Mouse (Mus musculus) liver, embryonic 13.5 days (tissue): ENCODE data around the gene Ttc39a. TPM values are rescaled to one million over a fixed set of nuclear protein-coding genes. Genes with fewer than 3 reads are reported as not detected.

Source experiments
- ATAC-seq: fragments of 200-750 bp; cut with Nextera tagmentation; 2 replicates; pipeline ENCODE4 v1.8.0; 2017; ENCODE audit warnings: low read depth, mild to moderate bottlenecking, moderate number of reproducible peaks, moderate library complexity
- DNase-seq: peaks from one replicate; pipeline ENCODE4 v3.0.0; 2022
- H3K27ac ChIP-seq: fragments of 300-500 bp; sonication (generic); 2 replicates; pipeline ENCODE4 v1.5.1; 2015; ENCODE audit warnings: moderate library complexity, mild to moderate bottlenecking, inconsistent platforms
- H3K27me3 ChIP-seq: fragments of 300-500 bp; sonication (generic); 2 replicates; pipeline ENCODE4 v1.6.1; 2015; ENCODE audit warnings: mild to moderate bottlenecking, inconsistent platforms
- H3K36me3 ChIP-seq: fragments of 300-500 bp; sonication (generic); 2 replicates; pipeline ENCODE4 v1.6.1; 2015; ENCODE audit warnings: mild to moderate bottlenecking, inconsistent platforms
- H3K4me1 ChIP-seq: fragments of 300-500 bp; sonication (generic); replicated peaks from 2 replicates; pipeline ENCODE4 v1.6.1; 2015; ENCODE audit warnings: inconsistent platforms
- H3K4me2 ChIP-seq: fragments of 300-500 bp; sonication (generic); 2 replicates; pipeline ENCODE4 v1.6.1; 2015; ENCODE audit warnings: inconsistent platforms, mild to moderate bottlenecking, moderate library complexity
- H3K4me3 ChIP-seq: fragments of 300-500 bp; sonication (generic); replicated peaks from 2 replicates; pipeline ENCODE4 v1.5.1; 2015; ENCODE audit warnings: mild to moderate bottlenecking, inconsistent platforms
- H3K9ac ChIP-seq: fragments of 300-500 bp; sonication (generic); 2 replicates; pipeline ENCODE4 v1.6.1; 2015; ENCODE audit warnings: mild to moderate bottlenecking, inconsistent platforms
- H3K9me3 ChIP-seq: fragments of 300-500 bp; sonication (generic); replicated peaks from 2 replicates; pipeline ENCODE4 v1.6.1; 2016; ENCODE audit warnings: inconsistent platforms
- WGBS: fragments of 180-500 bp; shearing (Covaris S2); methylation state at CpG from one replicate; pipeline ENCODE4 v1.1.7; 2015; ENCODE audit not compliant: insufficient replicate concordance; 5-methylcytosine and 5-hydroxymethylcytosine counted together
- polyA plus RNA-seq: library from polyadenylated mRNA; unstranded; fragments of >200 nt; fragmentation: Nextera tagmentation; extraction: Ambion mirVana; gene quantifications from 2 replicates; pipeline ENCODE4 v1.2.1, GENCODE M21; 2015

Ttc39a gene
- polyA plus RNA-seq, 1 experiment from 2014 or later: 14.2 TPM

DNA sequence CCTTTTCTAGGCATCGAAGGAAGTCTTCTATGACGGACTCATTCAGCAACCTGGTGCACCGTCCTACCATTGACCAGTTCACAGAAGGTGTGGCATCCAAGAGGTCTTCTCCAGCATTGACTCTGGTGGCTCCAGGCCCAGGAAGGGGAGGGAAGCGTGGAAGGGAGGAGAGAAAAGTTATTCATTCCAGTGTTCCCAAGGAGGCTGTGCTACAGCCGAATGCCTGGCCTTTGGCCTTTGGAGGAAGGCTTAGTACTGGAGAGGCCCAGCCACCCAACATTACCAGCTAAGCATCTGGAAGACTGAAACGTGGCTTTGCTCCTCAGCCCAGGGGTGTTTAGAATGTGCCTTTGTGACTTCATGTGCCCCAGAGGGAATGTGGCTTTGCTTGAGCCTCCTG, 16.0 kb downstream of the Ttc39a start:
- Histone ChIP-seq H3K9me3 (no peaks in the 10 kb centered on the region), H3K4me3 (no peak overlapping the region), H3K27me3 (no peaks in the 10 kb centered on the region), H3K36me3 (0 out of 2 replicates have a peak, but pooled peaks cover 4% of the 10 kb centered on the region), H3K4me2 (no peak overlapping the region), H3K27ac (no peak overlapping the region), H3K4me1 (peaks cover 29% of the 10 kb centered on the region), H3K9ac (no peak overlapping the region)
- no peak for ATAC-seq
- 80% methylated on average over 6 of the region's 6 CpGs for WGBS
- DNase-seq: no peak

DNA sequence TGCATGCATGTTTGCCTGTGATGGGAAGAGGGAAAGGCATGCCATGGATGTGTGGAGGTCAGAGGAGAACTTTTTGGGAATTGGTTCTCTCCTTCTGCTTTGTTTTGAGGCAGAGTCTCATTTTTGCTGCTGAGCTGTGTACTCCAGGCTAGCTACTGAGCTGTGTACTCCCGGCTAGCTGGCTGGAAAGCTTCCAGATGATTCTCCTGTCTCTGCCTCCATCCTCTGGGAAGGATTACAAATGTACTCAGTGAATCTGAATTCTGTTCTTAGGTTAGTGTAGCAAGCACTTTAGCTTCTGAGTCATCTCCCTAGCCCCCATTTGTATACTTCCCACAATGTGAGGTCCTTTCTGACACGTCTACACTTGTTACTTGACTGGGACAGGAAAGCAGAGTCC, 17.0 kb downstream of the Ttc39a start:
- 0 out of 2 replicates have a peak, but pooled peaks cover 3% of the 10 kb centered on the region for H3K27me3 ChIP-seq
- WGBS: 48% methylated on average over 2 of the region's 2 CpGs

DNA sequence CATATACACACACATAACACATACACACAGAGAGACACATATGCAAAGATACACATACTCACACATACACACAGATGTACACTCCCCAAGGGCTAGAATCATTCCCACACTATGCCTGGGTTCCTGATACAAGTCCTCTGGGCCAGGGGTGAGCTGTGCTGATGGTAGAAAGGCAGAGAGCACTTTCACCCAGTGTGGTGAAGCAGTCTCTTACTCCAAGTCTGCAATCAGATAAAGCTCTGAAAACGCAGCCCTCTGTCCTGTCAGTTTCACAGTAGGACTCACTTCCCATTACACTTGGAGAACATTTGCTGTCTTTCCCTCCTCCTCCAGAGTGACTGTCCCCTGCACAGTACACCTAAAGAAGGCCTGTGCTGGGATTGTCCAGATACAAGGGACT, 20.6 kb downstream of the Ttc39a start:
- ATAC-seq (no peak), DNase-seq (no peak)
- peaks cover 26% of the 10 kb centered on the region for H3K4me1 ChIP-seq
- H3K27me3 ChIP-seq: 0 out of 2 replicates have a peak, but pooled peaks cover 3% of the 10 kb centered on the region
- H3K9ac ChIP-seq: no peak overlapping the region
- WGBS: 8% methylated on average over 1 of the region's 1 CpGs
- H3K9me3 ChIP-seq: no peaks in the 10 kb centered on the region
- H3K4me3 ChIP-seq: no peak overlapping the region
- no peak overlapping the region for H3K27ac ChIP-seq
- no peak overlapping the region for H3K4me2 ChIP-seq
- 0 out of 2 replicates have a peak, but pooled peaks cover 3% of the 10 kb centered on the region for H3K36me3 ChIP-seq

More for the DNA sequence above, 17.0 kb downstream of the Ttc39a start:
- H3K4me3 ChIP-seq: no peak overlapping the region
- H3K27ac ChIP-seq: no peak overlapping the region
- H3K9me3 ChIP-seq: no peaks in the 10 kb centered on the region
- H3K4me2 ChIP-seq: no peak overlapping the region
- peaks cover 27% of the 10 kb centered on the region for H3K4me1 ChIP-seq
- no peak for DNase-seq
- H3K36me3 ChIP-seq: 0 out of 2 replicates have a peak, but pooled peaks cover 4% of the 10 kb centered on the region
- no peak for ATAC-seq
- no peak overlapping the region for H3K9ac ChIP-seq

DNA sequence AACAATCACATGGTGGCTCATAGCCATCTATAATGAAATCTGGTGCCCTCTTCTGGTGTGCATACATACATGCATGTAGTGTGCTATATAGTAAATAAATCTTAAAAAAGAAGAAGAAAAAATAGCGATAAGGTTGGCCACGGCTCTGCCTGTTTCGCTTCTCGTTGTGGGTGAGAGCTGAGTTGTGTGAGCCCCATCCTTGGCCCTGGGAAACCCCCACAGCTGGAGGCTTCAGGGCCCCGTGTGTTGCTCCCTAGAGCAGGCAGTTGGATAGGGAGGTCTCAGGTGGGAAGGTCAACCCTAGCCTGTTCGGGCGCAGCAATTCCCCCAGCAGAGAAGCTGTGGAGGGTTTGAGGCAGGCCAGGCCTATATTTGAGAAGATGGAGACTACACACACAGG, 23.8 kb downstream of the Ttc39a start:
- peak overlapping the region; percentile 44; the same call in 1 of the 2 replicates for H3K27ac ChIP-seq
- no peak for ATAC-seq
- WGBS: 82% methylated on average over 7 of the region's 7 CpGs

DNA sequence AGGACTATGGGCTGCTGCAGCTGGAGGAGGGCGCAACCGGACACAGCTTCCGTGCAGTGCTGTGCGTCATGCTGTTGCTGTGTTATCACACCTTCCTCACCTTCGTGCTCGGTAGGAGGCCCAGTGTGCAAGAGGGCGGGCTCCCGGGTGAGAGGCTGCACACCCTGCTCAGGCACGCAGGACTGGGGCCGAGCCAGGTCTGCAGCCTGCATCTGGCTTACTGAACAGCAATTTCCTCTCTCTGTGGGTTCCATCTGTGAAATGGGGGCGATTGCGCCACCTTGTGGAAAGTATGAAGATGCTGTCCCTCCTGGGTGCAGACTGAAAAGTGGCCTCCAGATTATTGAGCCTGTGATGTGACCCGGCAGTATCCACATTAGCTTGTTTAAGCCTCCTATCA, 24.4 kb downstream of the Ttc39a start:
- H3K4me2 ChIP-seq: peak overlapping the region; percentile 27
- no peaks in the 10 kb centered on the region for H3K9me3 ChIP-seq
- DNase-seq (peak; percentile 63), ATAC-seq (peak; percentile 82)
- H3K4me1 ChIP-seq: peaks cover 42% of the 10 kb centered on the region
- no peak overlapping the region; the same call in 1 of the 2 replicates for H3K4me3 ChIP-seq
- 29% methylated on average over 13 of the region's 13 CpGs for WGBS
- H3K27me3 ChIP-seq: 0 out of 2 replicates have a peak, but pooled peaks cover 3% of the 10 kb centered on the region
- H3K9ac ChIP-seq: peak overlapping the region; percentile 18
- no peaks in the 10 kb centered on the region for H3K36me3 ChIP-seq
- H3K27ac ChIP-seq: peak overlapping the region; percentile 44

More for the DNA sequence above, 23.8 kb downstream of the Ttc39a start:
- Histone ChIP-seq H3K9ac (peak overlapping the region; percentile 18), H3K36me3 (no peaks in the 10 kb centered on the region), H3K9me3 (no peaks in the 10 kb centered on the region), H3K4me2 (peak overlapping the region; percentile 27; the same call in 1 of the 2 replicates), H3K4me1 (peaks cover 46% of the 10 kb centered on the region), H3K4me3 (no peak overlapping the region), H3K27me3 (0 out of 2 replicates have a peak, but pooled peaks cover 3% of the 10 kb centered on the region)
- no peak for DNase-seq

DNA sequence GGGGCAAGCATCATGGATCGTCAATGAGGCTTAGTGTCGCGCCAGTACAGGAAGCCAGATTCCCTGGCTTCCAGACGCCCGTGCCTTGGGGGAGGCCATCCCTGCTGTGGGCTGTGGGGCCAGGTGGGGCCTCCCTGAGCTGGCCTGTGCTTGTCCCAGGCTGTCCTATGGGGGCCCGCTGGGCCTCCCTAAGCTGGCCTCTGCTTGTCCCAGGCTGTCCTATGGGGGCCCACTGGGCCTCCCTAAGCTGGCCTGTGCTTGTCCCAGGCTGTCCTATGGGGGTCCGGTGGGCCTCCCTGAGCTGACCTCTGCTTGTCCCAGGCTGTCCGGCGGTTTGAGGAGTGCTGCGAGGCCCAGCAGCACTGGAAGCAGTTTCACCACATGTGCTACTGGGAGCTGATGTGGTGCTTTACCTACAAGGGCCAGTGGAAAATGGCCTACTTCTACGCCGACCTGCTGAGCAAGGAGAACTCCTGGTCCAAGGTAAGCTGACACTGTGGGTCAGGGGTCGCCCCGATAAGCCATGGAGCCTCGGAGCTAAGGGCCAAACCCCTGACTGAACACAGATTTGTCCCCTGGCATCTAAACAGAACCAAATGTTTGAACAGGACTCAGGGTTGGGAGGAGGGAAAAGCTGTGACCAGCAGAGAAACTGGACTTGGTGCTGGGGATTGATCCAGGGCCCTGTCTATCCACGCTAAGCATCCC, 26.4 kb downstream of the Ttc39a start:
- Histone ChIP-seq H3K4me1 (peaks cover 41% of the 10 kb centered on the region), H3K36me3 (no peaks in the 10 kb centered on the region), H3K4me2 (no peak overlapping the region), H3K27me3 (0 out of 2 replicates have a peak, but pooled peaks cover 3% of the 10 kb centered on the region), H3K9ac (no peak overlapping the region), H3K9me3 (no peaks in the 10 kb centered on the region), H3K4me3 (no peak overlapping the region), H3K27ac (peak overlapping the region; percentile 44)
- WGBS: 78% methylated on average over 16 of the region's 16 CpGs
- no peak for DNase-seq
- ATAC-seq: peak; percentile 21; the same call in 1 of the 2 replicates

DNA sequence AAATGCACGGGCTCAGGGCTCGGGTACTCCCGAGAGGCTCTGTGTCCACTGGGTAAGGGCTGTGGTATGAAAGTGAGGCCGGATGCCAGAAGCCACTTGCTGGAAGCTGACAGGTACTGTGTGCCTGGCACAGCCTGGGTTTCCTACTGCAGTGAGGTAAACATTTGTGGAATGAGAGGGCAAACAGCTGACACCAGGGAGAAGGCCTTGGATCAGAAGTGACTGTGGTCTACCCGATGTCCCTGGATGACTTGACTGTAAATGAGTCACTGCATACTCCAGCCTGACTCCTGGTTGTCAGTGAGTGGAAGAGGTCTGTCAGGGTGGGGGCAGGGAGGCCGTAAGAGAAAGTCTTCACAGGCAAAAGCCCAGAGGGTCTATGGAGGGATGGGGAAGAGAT, 27.2 kb downstream of the Ttc39a start:
- ATAC-seq: no peak
- H3K4me3 ChIP-seq: no peak overlapping the region

DNA sequence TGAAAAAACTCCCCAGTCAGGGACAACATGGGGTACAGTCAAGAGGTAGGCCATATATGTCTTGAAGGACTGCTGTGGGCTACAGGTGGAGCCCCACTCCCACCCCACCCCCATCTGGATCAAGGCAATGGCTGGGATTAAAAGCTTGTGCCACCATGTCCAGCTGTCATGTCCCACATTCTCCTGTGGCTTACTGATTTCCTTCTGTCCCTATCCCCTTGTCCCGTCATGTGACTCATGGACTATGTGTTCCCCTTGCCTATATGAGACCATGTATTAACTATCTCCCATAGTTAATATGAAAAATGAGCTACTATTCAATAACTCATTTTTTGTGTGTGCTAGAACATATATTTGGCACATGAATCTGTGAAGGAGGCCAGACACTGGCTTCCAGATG, 27.8 kb downstream of the Ttc39a start:
- 97% methylated on average over 1 of the region's 1 CpGs for WGBS
- Histone ChIP-seq H3K9ac (no peak overlapping the region), H3K4me3 (no peak overlapping the region), H3K27ac (0 out of 2 replicates have a peak overlapping the region, but pooled peaks have one; percentile 5), H3K36me3 (peaks cover 8% of the 10 kb centered on the region), H3K4me2 (no peak overlapping the region), H3K4me1 (peaks cover 55% of the 10 kb centered on the region), H3K9me3 (no peaks in the 10 kb centered on the region), H3K27me3 (no peaks in the 10 kb centered on the region)
- DNase-seq (no peak), ATAC-seq (no peak)

More for the DNA sequence above, 27.2 kb downstream of the Ttc39a start:
- Histone ChIP-seq H3K4me1 (peaks cover 49% of the 10 kb centered on the region), H3K4me2 (no peak overlapping the region), H3K36me3 (peaks cover 5% of the 10 kb centered on the region), H3K9ac (no peak overlapping the region), H3K27ac (peak overlapping the region; percentile 19; the same call in 1 of the 2 replicates), H3K27me3 (no peaks in the 10 kb centered on the region), H3K9me3 (no peaks in the 10 kb centered on the region)
- DNase-seq: no peak
- WGBS: 72% methylated on average over 6 of the region's 6 CpGs

DNA sequence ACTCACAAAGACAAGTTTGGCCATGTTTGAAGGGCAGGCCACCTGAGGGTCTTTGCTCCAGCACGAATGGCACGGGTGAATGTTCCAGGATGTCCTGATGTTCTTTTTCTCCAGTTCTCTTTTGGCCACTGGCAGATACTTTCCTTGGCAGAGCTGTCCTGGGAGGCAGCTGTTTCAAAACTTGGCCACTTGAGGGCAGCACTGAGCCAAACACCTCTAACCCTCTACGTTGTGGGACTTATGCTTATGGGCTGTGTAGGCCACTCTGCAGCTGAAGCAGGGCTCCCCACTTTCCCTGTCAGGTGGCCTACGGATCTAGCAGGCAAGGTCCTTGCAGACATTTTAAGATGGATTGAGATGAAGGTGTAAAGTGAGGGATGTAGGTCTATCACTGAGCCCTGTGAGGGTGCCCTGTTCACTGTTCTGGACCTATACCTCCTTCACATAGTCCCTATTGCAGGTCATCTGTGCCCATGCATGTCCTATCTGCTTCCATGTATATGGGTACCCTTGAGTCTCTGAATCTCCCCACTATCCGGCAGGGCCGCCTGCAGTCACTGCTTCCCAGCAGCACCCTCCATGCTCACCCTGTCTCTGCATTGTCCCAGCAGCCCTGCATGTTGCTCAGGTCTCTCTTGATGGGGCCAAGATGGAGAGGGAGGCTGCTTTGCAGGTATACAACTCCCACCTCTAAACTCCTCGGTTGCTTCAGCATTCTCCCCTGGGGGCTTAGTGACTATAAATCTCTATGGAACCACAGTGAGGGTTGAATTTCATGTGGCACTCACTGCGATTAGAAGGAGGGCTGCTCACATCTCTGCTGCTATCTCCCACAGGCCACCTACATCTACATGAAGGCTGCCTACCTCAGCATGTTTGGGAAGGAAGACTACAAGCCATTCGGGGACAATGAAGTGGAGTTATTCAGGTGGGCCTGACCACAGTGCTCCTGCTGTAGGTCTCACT, 31.8 kb downstream of the Ttc39a start:
- 45% methylated on average over 9 of the region's 9 CpGs for WGBS
- Histone ChIP-seq H3K4me1 (peaks cover 65% of the 10 kb centered on the region), H3K9ac (peak overlapping the region; percentile 68), H3K27me3 (no peaks in the 10 kb centered on the region), H3K27ac (peak overlapping the region; percentile 98), H3K4me3 (peak overlapping the region; percentile 5; the same call in 1 of the 2 replicates), H3K36me3 (peaks cover 25% of the 10 kb centered on the region), H3K4me2 (peak overlapping the region; percentile 61), H3K9me3 (no peaks in the 10 kb centered on the region)
- peak; percentile 70 for DNase-seq
- peak; percentile 41 for ATAC-seq

DNA sequence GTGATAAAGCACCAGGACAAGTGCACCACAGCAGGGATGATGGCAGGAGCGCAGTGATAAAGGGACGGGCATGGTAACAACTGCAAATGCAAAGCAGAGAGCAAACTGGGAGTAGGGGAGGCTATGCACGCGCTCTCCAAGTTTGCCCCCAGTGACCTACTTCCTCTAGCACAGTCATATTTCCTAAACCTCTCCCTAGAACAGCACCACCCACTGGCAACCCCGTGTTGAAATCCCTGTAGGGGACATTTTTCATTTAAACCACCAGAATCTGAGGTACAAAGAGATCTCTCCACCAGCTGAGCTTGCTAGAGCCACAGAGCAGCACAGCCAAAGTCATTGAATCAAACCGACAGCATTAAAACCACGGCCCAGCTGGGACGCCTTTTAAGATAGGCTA, 32.7 kb downstream of the Ttc39a start:
- Histone ChIP-seq H3K27me3 (no peaks in the 10 kb centered on the region), H3K9me3 (no peaks in the 10 kb centered on the region), H3K9ac (peak overlapping the region; percentile 68), H3K4me1 (peaks cover 66% of the 10 kb centered on the region), H3K4me2 (peak overlapping the region; percentile 61), H3K27ac (peak overlapping the region; percentile 98), H3K4me3 (peak overlapping the region; percentile 29), H3K36me3 (peaks cover 34% of the 10 kb centered on the region)
- WGBS: 49% methylated on average over 8 of the region's 8 CpGs
- ATAC-seq (no peak), DNase-seq (no peak)

DNA sequence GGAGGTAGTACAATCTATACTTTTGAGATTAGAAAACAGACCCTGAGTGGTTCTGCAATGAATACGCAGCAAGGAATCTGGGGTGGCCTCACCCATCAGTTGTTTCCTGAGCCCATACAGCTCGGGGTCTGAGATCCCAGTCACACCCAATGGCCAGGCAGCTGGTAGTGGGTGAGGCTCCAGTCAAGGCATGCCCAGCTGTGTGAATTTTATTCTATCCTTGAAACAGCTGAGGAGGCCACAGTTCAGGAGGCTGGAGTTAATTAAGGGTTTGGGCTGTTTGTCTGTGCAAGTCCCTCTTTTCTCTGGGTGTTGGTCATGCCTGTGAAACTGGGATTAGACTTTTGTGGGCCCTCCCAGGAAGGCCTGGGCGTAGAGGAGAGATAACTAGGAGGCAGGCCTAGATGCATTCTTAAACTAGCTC, 33.4 kb downstream of the Ttc39a start:
- 12% methylated on average over 3 of the region's 3 CpGs for WGBS
- Histone ChIP-seq H3K4me2 (peak overlapping the region; percentile 61), H3K4me3 (peak overlapping the region; percentile 29), H3K9ac (peak overlapping the region; percentile 68), H3K36me3 (peaks cover 39% of the 10 kb centered on the region), H3K9me3 (no peaks in the 10 kb centered on the region), H3K27me3 (no peaks in the 10 kb centered on the region), H3K4me1 (peaks cover 73% of the 10 kb centered on the region), H3K27ac (peak overlapping the region; percentile 98)
- DNase-seq: peak; percentile 84
- peak; percentile 90 for ATAC-seq
